Mouse (Mus musculus) heart, embryonic 16.5 days (tissue): ENCODE results near the gene Gm38392. TPM values are rescaled to one million over a fixed set of nuclear protein-coding genes. Genes with fewer than 3 reads are reported as not detected.

Source experiments
- ATAC-seq: fragments of 200-750 bp; cut with Nextera tagmentation; replicated peaks from 2 replicates; pipeline ENCODE4 v1.8.0; 2017; ENCODE audit warnings: moderate number of reproducible peaks; ENCODE audit not compliant: insufficient read depth, low FRiP score; ENCODE audit errors: extremely low read depth
- H3K27ac ChIP-seq: fragments of 300-500 bp; sonication (generic); 2 replicates; pipeline ENCODE4 v1.5.1; 2014; ENCODE audit warnings: mild to moderate bottlenecking, low read length, control low read depth, moderate library complexity
- H3K27me3 ChIP-seq: fragments of 300-500 bp; sonication (generic); 2 replicates; pipeline ENCODE4 v1.6.1; 2014; ENCODE audit warnings: low read length, mixed read lengths; ENCODE audit not compliant: control insufficient read depth, insufficient read depth
- H3K36me3 ChIP-seq: fragments of 300-500 bp; sonication (generic); 2 replicates; pipeline ENCODE4 v1.6.1; 2014; ENCODE audit not compliant: control insufficient read depth, insufficient read depth
- H3K4me1 ChIP-seq: fragments of 300-500 bp; sonication (generic); 2 replicates; pipeline ENCODE4 v1.6.1; 2014; ENCODE audit warnings: low read length, mixed read lengths; ENCODE audit not compliant: control insufficient read depth, insufficient read depth
- H3K4me2 ChIP-seq: fragments of 300-500 bp; sonication (generic); 2 replicates; pipeline ENCODE4 v1.6.1; 2014; ENCODE audit warnings: low read depth, mild to moderate bottlenecking, control low read depth, low read length
- H3K4me3 ChIP-seq: fragments of 300-500 bp; sonication (generic); 2 replicates; pipeline ENCODE4 v1.5.1; 2014; ENCODE audit warnings: mild to moderate bottlenecking, control low read depth, low read length
- H3K9ac ChIP-seq: fragments of 300-500 bp; sonication (generic); 2 replicates; pipeline ENCODE4 v1.6.1; 2014; ENCODE audit warnings: low read length, control low read depth
- H3K9me3 ChIP-seq: fragments of 300-500 bp; sonication (generic); replicated peaks from 2 replicates; pipeline ENCODE4 v1.6.1; 2016; ENCODE audit warnings: low read length; ENCODE audit not compliant: control insufficient read depth
- WGBS: fragments of 180-500 bp; shearing (Covaris S2); extraction: QIAGEN DNeasy Blood & Tissue Kit; methylation state at CpG from one replicate; pipeline ENCODE4 v1.1.7; 2014; 5-methylcytosine and 5-hydroxymethylcytosine counted together
- polyA plus RNA-seq: library from polyadenylated mRNA; unstranded; fragments of >200 nt; fragmentation: Nextera tagmentation; extraction: Ambion mirVana; gene quantifications from 2 replicates; pipeline ENCODE4 v1.2.1, GENCODE M21; 2015

Gm38392 gene
- polyA plus RNA-seq, 1 experiment from 2014 or later, result not detected

DNA sequence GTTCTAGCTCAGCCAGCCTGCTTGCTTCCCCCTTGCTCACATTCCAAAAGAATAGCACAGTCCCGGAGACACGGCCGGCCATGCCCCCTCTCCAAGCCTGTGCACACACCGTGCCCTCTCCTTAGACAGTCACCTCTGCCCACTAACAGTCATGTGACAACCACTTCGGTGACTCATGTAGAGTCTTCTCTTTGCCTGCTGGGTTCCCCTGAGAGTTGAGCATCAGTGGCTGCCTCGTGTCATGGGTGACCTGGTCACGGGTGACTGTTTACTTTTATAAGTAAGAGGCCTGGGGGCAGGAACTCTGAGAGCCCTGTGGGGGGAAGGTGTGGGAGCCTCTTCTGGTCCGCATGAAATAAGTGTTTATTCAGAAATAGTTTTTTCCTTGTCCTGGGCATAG lies 53.0 kb downstream of the Gm38392 start:
- no peak overlapping the region for H3K9ac ChIP-seq
- no peaks in the 10 kb centered on the region for H3K4me1 ChIP-seq
- no peaks in the 10 kb centered on the region for H3K9me3 ChIP-seq
- H3K27me3 ChIP-seq, result peaks cover 40% of the 10 kb centered on the region
- H3K4me3 ChIP-seq, result no peak overlapping the region
- WGBS, result 57% methylated on average over 8 of the region's 8 CpGs
- no peak for ATAC-seq
- H3K27ac ChIP-seq, result no peak overlapping the region
- H3K4me2 ChIP-seq, result no peak overlapping the region
- no peaks in the 10 kb centered on the region for H3K36me3 ChIP-seq

DNA sequence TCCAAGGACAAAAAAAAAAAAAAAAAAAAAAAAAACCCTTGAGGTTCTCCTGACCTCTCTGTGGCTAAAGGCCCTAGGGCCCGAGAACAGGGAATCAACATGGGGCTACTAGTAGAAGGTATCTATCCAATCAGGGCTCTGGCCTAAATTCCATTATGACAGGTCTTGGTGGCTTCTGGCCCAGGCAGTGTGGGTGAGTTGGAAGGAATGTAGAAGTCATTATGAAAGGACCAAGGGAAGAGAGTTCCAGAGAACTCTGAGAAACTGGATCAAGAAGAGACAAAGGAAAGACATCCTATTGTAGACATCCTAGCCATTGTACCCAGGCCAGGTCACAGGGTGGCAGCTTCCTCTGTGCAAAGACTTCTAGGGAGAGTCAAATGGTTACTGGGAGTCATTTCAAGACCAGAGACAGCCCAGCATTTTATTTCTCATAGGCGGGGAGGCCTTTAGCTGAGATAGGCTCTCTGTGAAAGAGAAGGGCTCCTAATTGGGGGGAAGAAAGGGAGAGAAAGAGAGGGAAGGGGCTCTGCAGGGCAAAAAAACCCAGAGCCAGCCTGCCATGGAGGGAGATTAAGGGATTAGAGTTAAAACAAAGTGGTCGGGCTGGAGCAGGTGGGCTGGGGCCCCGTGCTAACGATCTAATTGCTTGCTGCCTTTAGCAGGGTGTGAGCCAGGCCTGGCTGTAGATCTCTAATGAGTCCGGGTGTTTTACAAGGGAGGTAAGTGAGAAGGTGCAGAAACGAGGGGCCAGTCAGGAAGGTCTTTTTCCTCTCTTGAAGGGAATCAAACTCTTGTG lies 54.0 kb downstream of the Gm38392 start:
- H3K4me3 ChIP-seq, result no peak overlapping the region
- H3K4me2 ChIP-seq, result no peak overlapping the region
- H3K9me3 ChIP-seq, result no peaks in the 10 kb centered on the region
- no peak for ATAC-seq
- no peaks in the 10 kb centered on the region for H3K36me3 ChIP-seq
- 31% methylated on average over 7 of the region's 7 CpGs for WGBS
- no peak overlapping the region for H3K9ac ChIP-seq
- H3K27me3 ChIP-seq, result peaks cover 35% of the 10 kb centered on the region
- no peaks in the 10 kb centered on the region for H3K4me1 ChIP-seq
- no peak overlapping the region for H3K27ac ChIP-seq

DNA sequence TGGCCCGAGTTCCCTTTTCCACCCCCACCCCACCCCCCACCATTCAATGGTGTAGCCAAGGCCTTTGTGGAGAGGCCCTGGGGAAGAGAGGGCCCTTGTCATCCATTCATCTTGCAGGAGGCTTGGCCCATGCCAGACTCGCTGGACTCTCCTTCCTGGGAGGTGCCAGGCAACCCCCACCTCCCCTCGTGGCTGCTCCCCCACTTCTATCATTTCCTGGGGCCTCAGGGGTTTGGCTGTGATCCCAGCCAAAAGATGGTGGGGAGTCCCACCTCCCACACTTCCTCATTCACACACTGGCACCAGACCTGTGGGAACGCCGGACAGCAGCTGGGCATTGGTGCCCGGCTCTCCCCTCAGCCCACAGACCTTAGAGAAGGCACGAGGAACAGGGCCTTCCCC lies 54.7 kb downstream of the Gm38392 start:
- 55% methylated on average over 7 of the region's 7 CpGs for WGBS
- no peak for ATAC-seq
- no peak overlapping the region for H3K9ac ChIP-seq
- no peak overlapping the region for H3K4me3 ChIP-seq
- no peaks in the 10 kb centered on the region for H3K4me1 ChIP-seq
- H3K27ac ChIP-seq, result no peak overlapping the region
- no peak overlapping the region for H3K4me2 ChIP-seq
- H3K27me3 ChIP-seq, result peaks cover 34% of the 10 kb centered on the region
- no peaks in the 10 kb centered on the region for H3K9me3 ChIP-seq
- H3K36me3 ChIP-seq, result no peaks in the 10 kb centered on the region

DNA sequence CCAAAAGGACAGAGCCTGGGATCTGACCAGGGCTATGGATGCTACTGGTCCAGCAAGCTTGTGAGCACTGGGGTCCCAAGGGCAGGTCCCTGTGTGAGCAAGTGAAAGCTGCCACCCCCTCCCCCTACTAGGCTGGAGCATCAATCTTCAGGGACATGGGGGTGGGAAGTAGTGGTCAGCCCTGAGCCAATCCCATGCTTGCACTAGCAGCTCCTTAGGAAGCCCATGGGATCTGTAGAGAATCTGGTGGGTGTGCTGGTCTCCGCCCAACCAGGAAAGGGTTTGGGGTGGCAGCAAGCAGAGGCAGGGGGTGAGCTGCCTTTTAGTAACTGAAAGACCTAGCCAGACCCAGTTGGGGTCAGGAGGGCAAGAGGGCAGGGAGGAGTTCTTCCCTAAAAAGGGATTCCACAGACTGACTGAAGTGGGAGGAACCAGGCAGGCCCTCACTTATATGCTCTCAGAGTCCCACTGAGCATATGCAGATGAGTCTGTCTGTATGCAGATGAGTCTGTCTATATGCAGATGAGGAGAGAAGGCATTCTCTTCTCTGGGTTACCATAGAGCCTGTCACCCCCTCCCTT lies 55.9 kb downstream of the Gm38392 start:
- Histone ChIP-seq H3K4me1 (no peaks in the 10 kb centered on the region), H3K27me3 (peaks cover 33% of the 10 kb centered on the region), H3K9ac (no peak overlapping the region), H3K4me2 (no peak overlapping the region), H3K36me3 (no peaks in the 10 kb centered on the region), H3K4me3 (no peak overlapping the region), H3K27ac (no peak overlapping the region), H3K9me3 (no peaks in the 10 kb centered on the region)
- 48% methylated on average over 1 of the region's 1 CpGs for WGBS
- no peak for ATAC-seq

DNA sequence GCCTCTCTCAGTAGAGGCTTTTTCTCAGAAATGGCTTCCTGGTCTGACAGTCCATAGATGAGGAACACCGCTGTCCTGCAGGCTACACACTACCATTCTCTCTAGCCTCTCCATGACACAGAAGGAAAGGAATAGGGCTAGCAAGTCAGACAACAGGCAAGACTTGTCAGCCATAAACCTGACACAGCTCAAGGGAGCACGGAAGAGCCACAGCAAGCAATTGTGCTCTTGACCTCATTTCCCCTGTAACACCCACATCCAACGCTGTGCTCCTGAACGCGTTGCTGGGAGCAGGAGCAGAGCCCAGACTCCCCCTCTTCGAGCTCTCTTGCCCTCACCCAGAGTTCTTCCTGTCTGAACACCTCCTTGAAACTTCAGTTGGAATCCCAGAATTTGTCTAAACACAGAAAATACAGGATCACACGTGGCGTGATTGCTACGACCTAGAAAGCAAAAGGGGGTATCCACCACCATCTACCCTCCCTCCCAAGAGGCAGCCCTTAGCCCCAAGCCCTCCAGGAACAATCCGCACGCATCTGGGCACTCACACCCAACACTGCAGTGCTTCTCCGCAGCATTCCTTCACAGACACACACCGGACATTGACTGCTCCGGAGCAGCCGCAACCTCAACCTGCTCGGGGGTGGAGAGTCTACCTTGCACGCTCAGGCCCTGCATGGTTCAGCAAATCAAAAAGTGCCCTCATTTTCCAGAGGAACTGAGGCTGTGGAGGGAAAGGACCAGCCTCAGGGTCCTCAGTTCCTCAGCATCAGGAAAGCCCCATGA lies 56.6 kb downstream of the Gm38392 start:
- WGBS, result 43% methylated on average over 17 of the region's 17 CpGs
- Histone ChIP-seq H3K4me3 (no peak overlapping the region), H3K36me3 (no peaks in the 10 kb centered on the region), H3K4me2 (no peak overlapping the region), H3K27me3 (peaks cover 35% of the 10 kb centered on the region), H3K9me3 (no peaks in the 10 kb centered on the region), H3K4me1 (no peaks in the 10 kb centered on the region), H3K27ac (no peak overlapping the region), H3K9ac (no peak overlapping the region)
- no peak for ATAC-seq

DNA sequence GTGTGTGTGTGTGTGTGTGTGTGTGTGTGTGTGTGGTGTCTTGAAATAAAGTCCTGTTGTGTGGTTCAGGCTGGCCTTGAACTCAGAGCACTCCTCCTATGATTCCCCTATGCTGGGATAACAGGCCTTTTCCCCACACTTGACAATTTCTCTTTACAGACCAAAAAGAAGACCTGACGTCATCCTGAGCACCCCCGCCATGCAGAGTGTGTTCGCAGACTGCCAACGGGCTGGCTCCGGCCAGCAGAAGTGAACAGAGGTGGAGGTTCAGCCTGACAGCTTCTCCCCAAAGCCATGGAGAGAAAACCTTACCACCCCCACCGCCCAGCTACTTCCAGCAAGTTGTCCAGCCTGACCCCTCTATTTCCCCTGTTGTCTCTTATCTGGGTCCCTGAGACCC lies 57.5 kb downstream of the Gm38392 start:
- Histone ChIP-seq H3K36me3 (no peaks in the 10 kb centered on the region), H3K9me3 (no peaks in the 10 kb centered on the region), H3K4me3 (no peak overlapping the region), H3K27ac (no peak overlapping the region), H3K27me3 (peaks cover 40% of the 10 kb centered on the region), H3K4me1 (no peaks in the 10 kb centered on the region), H3K9ac (no peak overlapping the region), H3K4me2 (no peak overlapping the region)
- ATAC-seq, result no peak
- WGBS, result 79% methylated on average over 6 of the region's 6 CpGs

DNA sequence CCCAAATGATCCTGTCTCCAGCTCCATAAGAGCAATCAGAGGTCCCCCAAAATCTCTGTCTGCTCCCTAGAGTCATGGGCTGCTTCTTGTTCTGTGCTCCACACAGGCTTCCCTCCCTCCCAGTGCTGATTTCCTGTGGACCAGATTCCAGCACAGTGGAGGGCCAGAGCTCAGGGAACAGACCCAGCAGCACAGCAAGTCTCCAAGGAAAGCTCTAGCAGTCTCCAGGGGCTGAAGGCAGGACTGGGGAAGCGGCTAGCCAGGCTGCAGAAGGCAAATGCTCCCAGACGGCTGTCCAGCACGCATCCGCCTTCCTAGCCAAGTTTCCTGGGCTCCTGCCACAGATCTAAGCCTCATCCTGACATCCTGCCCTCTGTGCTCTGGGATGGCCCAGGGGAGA lies 58.1 kb downstream of the Gm38392 start:
- H3K36me3 ChIP-seq, result no peaks in the 10 kb centered on the region
- ATAC-seq, result no peak
- WGBS, result 47% methylated on average over 4 of the region's 4 CpGs
- H3K4me1 ChIP-seq, result no peaks in the 10 kb centered on the region
- H3K4me2 ChIP-seq, result no peak overlapping the region
- no peaks in the 10 kb centered on the region for H3K9me3 ChIP-seq
- no peak overlapping the region for H3K27ac ChIP-seq
- no peak overlapping the region for H3K9ac ChIP-seq
- peaks cover 41% of the 10 kb centered on the region for H3K27me3 ChIP-seq
- H3K4me3 ChIP-seq, result no peak overlapping the region

DNA sequence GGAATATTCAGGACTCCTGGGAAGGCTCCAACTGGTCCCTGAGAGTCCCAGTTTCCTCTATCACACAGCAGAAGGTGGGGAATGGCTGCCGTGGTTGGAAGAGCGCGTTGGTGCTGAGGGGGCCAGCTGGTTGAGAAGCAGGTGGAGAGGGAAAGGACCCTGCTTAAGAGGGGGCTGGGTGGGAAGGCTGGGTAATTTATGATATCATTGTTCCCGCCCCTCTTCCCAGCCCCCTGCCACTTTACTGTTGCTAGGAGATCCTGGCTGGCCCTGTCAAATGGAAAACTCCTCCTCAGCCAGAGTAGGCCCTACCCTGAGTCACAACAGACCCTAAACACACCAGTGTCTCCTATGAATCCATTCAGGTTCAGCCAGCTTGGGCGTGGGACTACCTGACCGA lies 59.0 kb downstream of the Gm38392 start:
- Histone ChIP-seq H3K36me3 (no peaks in the 10 kb centered on the region), H3K9me3 (no peaks in the 10 kb centered on the region), H3K4me3 (no peak overlapping the region), H3K27me3 (peaks cover 39% of the 10 kb centered on the region), H3K4me2 (no peak overlapping the region), H3K27ac (no peak overlapping the region), H3K9ac (no peak overlapping the region), H3K4me1 (no peaks in the 10 kb centered on the region)
- ATAC-seq, result no peak
- 57% methylated on average over 6 of the region's 6 CpGs for WGBS

DNA sequence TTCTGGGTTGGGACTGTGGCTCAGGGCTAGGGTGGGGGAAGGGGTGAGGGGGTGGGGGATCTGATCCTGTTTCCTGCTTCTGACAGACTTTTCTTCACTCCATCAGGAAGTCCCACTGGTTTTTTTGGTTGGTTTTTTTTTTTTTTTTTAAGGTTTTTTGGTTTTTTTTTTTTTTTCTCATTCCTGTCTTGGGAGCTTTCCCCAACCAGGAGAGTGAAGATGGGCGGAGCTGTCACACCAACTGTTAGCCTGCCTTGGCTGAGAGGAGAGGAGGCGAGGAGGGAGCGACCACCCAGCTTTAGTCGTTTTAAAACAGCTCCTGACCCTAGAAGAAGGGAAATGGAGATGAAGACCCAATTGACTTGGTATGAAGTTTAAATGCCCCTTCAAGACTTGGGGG lies 59.8 kb downstream of the Gm38392 start:
- Histone ChIP-seq H3K4me2 (no peak overlapping the region), H3K9ac (no peak overlapping the region), H3K9me3 (no peaks in the 10 kb centered on the region), H3K4me1 (no peaks in the 10 kb centered on the region), H3K4me3 (no peak overlapping the region), H3K27ac (no peak overlapping the region), H3K36me3 (no peaks in the 10 kb centered on the region), H3K27me3 (peaks cover 40% of the 10 kb centered on the region)
- no peak for ATAC-seq
- WGBS, result 25% methylated on average over 4 of the region's 4 CpGs
